Mouse (Mus musculus) liver, postnatal 0 days (tissue): Measurements from ENCODE around the gene Bcr.

Experiments used
- CTCF ChIP-seq: sonication (generic); IDR thresholded peaks from 2 replicates; pipeline ENCODE4 v1.5.1; 2016; ENCODE audit warnings: antibody characterized with exemption, low read depth
- EP300 ChIP-seq: IDR thresholded peaks from 2 replicates; pipeline ENCODE4 v1.6.1; 2016; ENCODE audit warnings: antibody characterized with exemption, low read depth, mild to moderate bottlenecking

DNA sequence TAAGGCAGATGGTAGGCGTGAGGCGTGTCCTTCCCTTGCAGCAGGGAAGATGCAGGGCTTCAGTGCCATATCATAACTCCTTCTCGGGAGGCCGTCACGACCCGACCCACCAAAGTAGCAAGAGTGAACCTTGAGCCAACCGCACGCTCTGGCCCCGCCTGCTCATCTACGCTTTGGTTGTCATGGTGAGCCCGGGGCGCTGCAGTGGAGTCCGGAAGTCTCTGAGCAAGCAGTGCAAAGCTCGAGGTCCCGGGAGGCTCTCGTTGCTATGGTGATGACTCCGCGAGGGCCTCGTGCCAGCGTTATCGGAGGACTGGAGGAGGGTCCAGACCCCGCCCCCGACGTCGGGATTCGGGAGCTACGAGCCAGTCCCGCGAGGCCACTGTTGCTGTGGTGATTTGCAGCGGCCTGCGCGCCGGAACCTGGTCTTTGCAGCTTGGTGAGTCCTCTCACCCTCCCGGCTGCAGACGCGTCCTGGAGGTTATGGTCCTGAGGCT lies 23.5 kb upstream of the Bcr start, which contains the start of gene Rab36:
- no peak for TF ChIP-seq CTCF
- TF ChIP-seq EP300 = no peak
